Mouse (Mus musculus) small intestine, adult 2 months (tissue): ENCODE data around the gene Rap1a. TPM values are rescaled to one million over a fixed set of nuclear protein-coding genes. Genes with fewer than 3 reads are reported as not detected.

Source experiments
- H3K27ac ChIP-seq: fragments of 200-500 bp; 2 replicates; pipeline ENCODE4 v1.5.1; 2012; ENCODE audit warnings: low read depth, low read length, control low read depth, inconsistent platforms; ENCODE audit not compliant: insufficient read depth
- H3K27me3 ChIP-seq: fragments of 200-500 bp; 2 replicates; pipeline ENCODE4 v1.6.1; 2012; ENCODE audit warnings: mild to moderate bottlenecking, moderate library complexity, low read length, inconsistent platforms; ENCODE audit not compliant: control insufficient read depth, insufficient read depth
- H3K36me3 ChIP-seq: fragments of 200-500 bp; 2 replicates; pipeline ENCODE4 v1.6.1; 2012; ENCODE audit warnings: mild to moderate bottlenecking, low read length, control low read depth, inconsistent platforms; ENCODE audit not compliant: control insufficient read depth, insufficient read depth
- H3K4me1 ChIP-seq: fragments of 200-500 bp; 2 replicates; pipeline ENCODE4 v1.6.1; 2012; ENCODE audit warnings: low read length, inconsistent platforms, mixed read lengths; ENCODE audit not compliant: control insufficient read depth, insufficient read depth, insufficient read length
- H3K4me3 ChIP-seq: fragments of 200-500 bp; 2 replicates; pipeline ENCODE4 v1.5.1; 2012; ENCODE audit warnings: low read depth, mild to moderate bottlenecking, control low read depth, inconsistent platforms, low read length, moderate library complexity
- CTCF ChIP-seq: fragments of 200-500 bp; IDR thresholded peaks from 2 replicates; pipeline ENCODE4 v1.5.1; 2012; ENCODE audit warnings: low read depth, mild to moderate bottlenecking, control low read depth, inconsistent platforms, low read length, moderate library complexity, mixed read lengths; ENCODE audit not compliant: insufficient replicate concordance, insufficient read length; ENCODE audit errors: extremely low read depth
- POLR2A ChIP-seq: fragments of 200-500 bp; IDR thresholded peaks from 2 replicates; pipeline ENCODE4 v1.6.1; 2012; ENCODE audit warnings: low read depth, mild to moderate bottlenecking, control low read depth, inconsistent platforms, low read length, moderate library complexity
- WGBS: fragments of 180-500 bp; shearing (Covaris S2); methylation state at CpG from one replicate; pipeline ENCODE4 v1.1.7; 2018; 5-methylcytosine and 5-hydroxymethylcytosine counted together
- polyA plus RNA-seq: library from polyadenylated mRNA; depleted of rRNA; stranded (reverse); fragments of >200 nt; gene quantifications from 2 replicates; pipeline ENCODE4 v1.2.3, GENCODE M21; 2012; rRNA removed

Gene Rap1a
- polyA plus RNA-seq, 1 experiment = 0.89 TPM

GRCm38 (mm10) chr3:105695476-105696386, 105.4 kb downstream of the Rap1a start:
- Histone ChIP-seq H3K4me3 (peak overlapping the region; percentile 3; the same call in 1 of the 2 replicates), H3K27me3 (peaks cover 5% of the 10 kb centered on the region; the same call in 1 of the 2 replicates), H3K27ac (peak overlapping the region; percentile 82), H3K4me1 (no peaks in the 10 kb centered on the region), H3K36me3 (no peaks in the 10 kb centered on the region)
- WGBS = 47% methylated on average over 20 of the region's 20 CpGs
- TF ChIP-seq CTCF (no peak), POLR2A (no peak)

DNA sequence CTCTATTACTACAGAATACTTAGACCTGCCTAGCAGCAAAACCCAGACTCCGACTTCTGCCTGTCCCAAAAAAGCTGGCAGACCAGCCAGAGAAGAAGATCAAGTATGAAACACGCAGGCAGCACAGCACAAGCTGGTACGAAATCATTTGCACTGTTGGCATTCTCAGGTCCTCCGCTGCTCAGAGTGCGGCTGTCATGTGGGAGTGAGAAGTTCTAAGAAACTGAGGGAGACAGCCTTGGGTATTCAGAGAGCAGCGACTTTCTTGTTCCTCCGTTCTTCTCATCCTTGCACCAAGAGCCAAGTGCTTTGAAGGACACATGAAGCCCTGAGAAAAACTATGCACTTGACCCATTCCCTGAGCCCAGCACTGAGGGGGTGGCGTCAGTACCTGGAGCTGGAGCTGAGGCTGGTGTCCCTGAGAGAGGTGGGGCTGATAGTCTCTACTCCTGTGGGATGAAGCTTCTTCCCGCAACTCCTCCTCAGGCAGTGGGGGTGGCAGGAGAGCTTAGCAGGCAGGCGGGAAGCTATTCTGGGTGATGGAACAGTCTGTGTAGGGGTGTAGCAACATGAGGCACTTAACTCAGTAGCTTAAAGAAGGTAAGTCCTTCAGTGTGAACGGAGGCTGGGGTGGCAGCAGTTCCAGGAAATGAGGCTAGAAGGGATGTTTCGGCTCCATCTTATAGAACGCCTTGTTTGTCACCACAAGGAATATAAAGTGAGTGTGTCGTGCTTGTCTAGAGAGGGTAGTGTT, 107.6 kb downstream of the Rap1a start:
- H3K4me1 ChIP-seq = no peaks in the 10 kb centered on the region
- peaks cover 5% of the 10 kb centered on the region; the same call in 1 of the 2 replicates for H3K27me3 ChIP-seq
- H3K36me3 ChIP-seq = no peaks in the 10 kb centered on the region
- WGBS = 71% methylated on average over 14 of the region's 14 CpGs
- no peak overlapping the region for H3K27ac ChIP-seq
- H3K4me3 ChIP-seq = no peak overlapping the region
- TF ChIP-seq POLR2A (no peak), CTCF (no peak)

DNA sequence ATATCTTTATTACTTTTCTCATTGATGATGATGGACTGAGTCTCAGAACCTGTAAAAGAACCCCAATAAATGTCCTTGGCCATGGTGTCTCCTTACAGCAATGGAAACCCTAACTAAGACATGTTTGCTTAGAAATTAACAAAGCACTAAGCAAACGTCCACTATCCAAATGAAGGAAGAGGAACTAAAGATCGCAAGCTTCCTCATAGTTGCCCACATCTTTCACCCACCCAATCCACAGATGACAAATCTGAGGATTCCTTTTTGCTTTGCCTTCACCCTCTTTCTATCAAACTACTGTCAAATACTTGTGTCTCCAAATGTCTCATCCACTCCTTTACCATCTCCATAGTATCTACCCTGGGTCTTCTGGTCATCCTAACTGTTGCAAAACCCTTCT, 112.6 kb downstream of the Rap1a start:
- Histone ChIP-seq H3K4me3 (no peak overlapping the region), H3K27me3 (no peaks in the 10 kb centered on the region), H3K27ac (no peak overlapping the region), H3K4me1 (no peaks in the 10 kb centered on the region; the same call in 1 of the 2 replicates), H3K36me3 (peaks cover 3% of the 10 kb centered on the region; the same call in 1 of the 2 replicates)
- 84% methylated on average over 2 of the region's 2 CpGs for WGBS
- no peak for TF ChIP-seq CTCF
- no peak for TF ChIP-seq POLR2A

- TF ChIP-seq CTCF (peak; percentile 90), POLR2A (peak; percentile 27)
Observed at GRCm38 (mm10) chr3:105687324-105688060, 113.6 kb downstream of the Rap1a start, which contains the start of gene Ddx20. Gene Ddx20 (minus strand): TSS chr3:105687574.

DNA sequence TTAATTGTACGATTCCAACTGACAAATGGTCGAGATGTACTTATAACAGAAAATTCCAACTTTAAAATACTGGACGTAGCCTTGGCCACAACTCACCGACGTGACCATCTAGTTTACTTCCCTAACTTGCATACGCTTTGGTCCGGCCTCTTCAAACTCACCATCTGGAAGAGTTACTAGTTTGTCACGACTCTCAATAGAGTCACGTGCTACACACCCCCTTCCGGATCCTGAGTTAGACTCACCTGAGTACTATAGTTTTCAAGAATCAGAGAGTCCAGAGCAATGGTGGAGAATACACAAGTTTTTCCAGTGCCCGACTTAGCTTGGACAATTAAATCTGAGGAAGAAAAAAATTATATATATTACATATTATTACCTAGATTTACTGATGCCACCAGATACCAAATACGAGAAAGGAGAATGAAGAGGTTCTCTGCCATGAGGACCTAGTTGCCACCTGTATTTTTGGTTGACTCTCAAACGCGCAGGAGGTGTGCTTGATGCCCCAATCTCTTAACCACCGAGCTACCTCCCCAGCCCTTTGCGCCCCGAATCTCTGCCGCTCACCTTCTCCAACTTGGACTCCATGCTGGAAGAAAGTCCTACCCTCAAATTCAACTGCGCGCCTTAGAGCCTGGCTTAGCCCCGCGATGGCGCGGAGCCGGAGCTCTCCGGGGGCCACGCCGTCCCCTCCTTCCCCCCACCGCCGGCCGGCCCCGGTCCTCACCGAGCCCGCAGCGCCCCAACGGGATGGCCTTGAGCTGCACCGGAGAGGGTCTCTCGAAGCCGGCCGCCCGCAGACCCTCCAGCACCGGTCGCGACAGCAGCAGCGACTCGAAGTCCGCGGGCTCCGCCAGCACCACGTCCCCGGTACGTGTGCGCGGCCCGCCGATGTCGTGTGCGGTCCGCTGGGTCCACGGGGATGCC, 114.5 kb downstream of the Rap1a start:
- H3K4me1 ChIP-seq = no peaks in the 10 kb centered on the region; the same call in 1 of the 2 replicates
- H3K27me3 ChIP-seq = no peaks in the 10 kb centered on the region
- no peak for TF ChIP-seq CTCF
- TF ChIP-seq POLR2A = no peak
- no peak overlapping the region for H3K27ac ChIP-seq
- H3K36me3 ChIP-seq = peaks cover 8% of the 10 kb centered on the region; the same call in 1 of the 2 replicates
- H3K4me3 ChIP-seq = peak overlapping the region; percentile 87
- 4% methylated on average over 60 of the region's 60 CpGs for WGBS

More at GRCm38 (mm10) chr3:105687324-105688060, 113.6 kb downstream of the Rap1a start, which contains the start of gene Ddx20:
- WGBS = under 1% methylated on average over 71 of the region's 72 CpGs
- Histone ChIP-seq H3K4me3 (peak within 1 kb of the TSS; percentile 87), H3K36me3 (peaks cover 6% of the 10 kb centered on the region; the same call in 1 of the 2 replicates), H3K4me1 (no peaks in the 10 kb centered on the region; the same call in 1 of the 2 replicates), H3K27me3 (no peaks in the 10 kb centered on the region), H3K27ac (peak within 1 kb of the TSS; percentile 50)

GRCm38 (mm10) chr3:105680346-105680745, 120.8 kb downstream of the Rap1a start:
- Histone ChIP-seq H3K36me3 (peaks cover 34% of the 10 kb centered on the region), H3K4me3 (no peak overlapping the region), H3K4me1 (no peaks in the 10 kb centered on the region), H3K27me3 (no peaks in the 10 kb centered on the region), H3K27ac (no peak overlapping the region)
- WGBS = 84% methylated on average over 7 of the region's 7 CpGs
- TF ChIP-seq POLR2A = no peak

Other genes with a start within 250 kb of the Rap1a start
- gene Ddx20, start 113.8 kb downstream of the Rap1a start, polyA plus RNA-seq = 13.4 and 15.8 TPM in 2 replicates
- gene Inka2, start 96.7 kb downstream of the Rap1a start, polyA plus RNA-seq = 0.80 and 0.91 TPM in 2 replicates
- gene Adora3, start 69.5 kb upstream of the Rap1a start, polyA plus RNA-seq = 0.39 and 0.41 TPM in 2 replicates
- gene Tmigd3, start 69.6 kb upstream of the Rap1a start, polyA plus RNA-seq = 0.94 and 1.1 TPM in 2 replicates
- 0.81 and 1.8 TPM in 2 replicates for gene I830077J02Rik, start 131.3 kb upstream of the Rap1a start, polyA plus RNA-seq
- 9.5 and 9.6 TPM in 2 replicates for gene Wdr77, start 158.0 kb upstream of the Rap1a start, polyA plus RNA-seq
- gene Atp5f1, start 158.8 kb upstream of the Rap1a start, polyA plus RNA-seq = 72.1 and 125 TPM in 2 replicates
- 0.17 and 0.24 TPM in 2 replicates for gene Ovgp1, start 172.4 kb upstream of the Rap1a start, polyA plus RNA-seq
- not detected in 2 replicates for gene Pifo, start 213.3 kb upstream of the Rap1a start, polyA plus RNA-seq
- not detected in 2 replicates for gene Chil5, start 231.5 kb upstream of the Rap1a start, polyA plus RNA-seq